10 mouse cellular contexts compared by ENCODE assay signal in genomic region chr19:45629219-45629618, GRCm38 (mm10). TPM values are rescaled to one million over a fixed set of nuclear protein-coding genes. Genes with fewer than 3 reads are reported as not detected.
DNase-seq lines count a peak whose midpoint lies in the region; ATAC-seq and TF ChIP-seq lines count a peak whose summit lies in the region.
"Had no signal": no experiment of that assay in that cellular context is flagged by ENCODE, and none has a peak within 500 bp of the region (broad histone marks: within the 10 kb centered on the region; RNA-seq: fewer than 3 reads in every experiment).

No protein-coding gene starts in this region.

- no peak for ATAC-seq in lung, postnatal 0 days

- no peak overlapping the region for H3K4me2 ChIP-seq in lung, postnatal 0 days (replicated peaks; ENCODE audit: low read depth, low read length)
- H3K4me2 ChIP-seq: neural tube, embryonic 15.5 days had no signal

- H3K9me3 ChIP-seq in lung, postnatal 0 days (ENCODE audit: low read length): no peaks in the 10 kb centered on the region
- H3K9me3 ChIP-seq: neural tube, embryonic 15.5 days had no signal

- TF ChIP-seq CTCF in lung, postnatal 0 days (IDR thresholded peaks at IDR 0.05): peak; percentile 57
- TF ChIP-seq CTCF in lung, adult 2 months (IDR thresholded peaks at IDR 0.05; ENCODE audit: insufficient read depth, low read length): no peak

- H3K27ac ChIP-seq in lung, postnatal 0 days (ENCODE audit: low read length): no peak overlapping the region

- DNase-seq in adrenal gland, postnatal 14 days: peak; percentile 42
- no peak for DNase-seq in adrenal gland, adult 2 months
- no peak for DNase-seq in lung, postnatal 0 days (ENCODE audit: low spot score)
- no peak for DNase-seq in lung, adult 2 months
- DNase-seq in induced T-regulatory cell, adult 2 months (ENCODE audit: low read depth): peak; percentile 51
- peak; percentile 62 for DNase-seq in thymus, postnatal 14 days
- no peak for DNase-seq in right cerebral cortex, postnatal 25 days
- no peak for DNase-seq in urinary bladder, adult 2 months (ENCODE audit: low spot score)
- DNase-seq: cerebellum, adult 18-20 months had no signal

- no peak overlapping the region for H3K9ac ChIP-seq in lung, postnatal 0 days (replicated peaks; ENCODE audit: low read depth)
- H3K9ac ChIP-seq: neural tube, embryonic 15.5 days had no signal

- TF ChIP-seq POLR2A in lung, adult 2 months (IDR thresholded peaks at IDR 0.05; ENCODE audit: borderline replicate concordance, extremely low read depth, low read depth, low read length): no peak

- H3K27me3 ChIP-seq in lung, postnatal 0 days (replicated peaks; ENCODE audit: insufficient read depth, low read length): no peaks in the 10 kb centered on the region
- H3K27me3 ChIP-seq: neural tube, embryonic 15.5 days had no signal

- no peaks in the 10 kb centered on the region for H3K36me3 ChIP-seq in lung, postnatal 0 days (ENCODE audit: insufficient read depth, low read length)

- H3K4me1 ChIP-seq in lung, postnatal 0 days (ENCODE audit: insufficient read depth, low read depth, low read length): no peaks in the 10 kb centered on the region
- H3K4me1 ChIP-seq in lung, adult 2 months (ENCODE audit: control insufficient read depth, insufficient read depth, low read length): no peaks in the 10 kb centered on the region
- H3K4me1 ChIP-seq: neural tube, embryonic 15.5 days had no signal

- TF ChIP-seq EP300 in lung, postnatal 0 days (IDR thresholded peaks at IDR 0.05): no peak

- WGBS in lung, postnatal 0 days: 97% methylated on average over 3 of the region's 3 CpGs
- 97% methylated on average over 3 of the region's 3 CpGs for WGBS in lung, adult 2 months

- H3K4me3 ChIP-seq in lung, postnatal 0 days (ENCODE audit: low read depth, low read length): no peak overlapping the region
- H3K4me3 ChIP-seq in lung, adult 2 months (replicated peaks; ENCODE audit: extremely low read depth, low read depth, low read length): no peak overlapping the region
- H3K4me3 ChIP-seq: neural tube, embryonic 15.5 days had no signal

RNA-seq across cellular contexts. Expression of gene Fbxw4, which starts 30.9 kb away (rescaled TPM):
- total RNA-seq in adrenal gland, postnatal 14 days (2021): 29.5 and 31.8 TPM in 2 replicates
- total RNA-seq in adrenal gland, adult 2 months (2021): 10 to 100 TPM; 30.0 to 34.4 TPM
- 145 and 199 TPM in 2 replicates for polyA plus RNA-seq in adrenal gland, adult 2 months (2012; rRNA removed)
- polyA plus RNA-seq in lung, postnatal 0 days (2015; fragmentation: Nextera tagmentation; extraction: Ambion mirVana): 2.9 and 4.6 TPM in 2 replicates
- 95.0 and 99.6 TPM in 2 replicates for polyA plus RNA-seq in lung, adult 2 months (2012; rRNA removed)
- 36.3 and 42.0 TPM in 2 replicates for polyA plus RNA-seq in urinary bladder, adult 2 months (2012; rRNA removed)

Comparison
In these comparisons a context has a peak if more than half of its experiments do, and no peak if none do; other contexts are left out.
1. DNase-seq: peak in adrenal gland, postnatal 14 days (single experiment), induced T-regulatory cell, adult 2 months (single experiment) and thymus, postnatal 14 days (single experiment); none in adrenal gland, adult 2 months (single experiment), lung, postnatal 0 days (single experiment), lung, adult 2 months (single experiment), right cerebral cortex, postnatal 25 days (single experiment) and urinary bladder, adult 2 months (single experiment).